Mouse (Mus musculus) megakaryocyte-erythroid progenitor cell, adult 5 weeks (primary cell): ENCODE results near the gene Ostf1. TPM values are rescaled to one million over a fixed set of nuclear protein-coding genes. Genes with fewer than 3 reads are reported as not detected.

Experiments
- polyA plus RNA-seq: library from polyadenylated mRNA; stranded (reverse); fragments of >175 nt; gene quantifications from 2 replicates; pipeline ENCODE4 v1.2.3, GENCODE M21; 2012

Ostf1 gene
- polyA plus RNA-seq: 418 and 553 TPM in 2 replicates

GRCm38 (mm10) chr19:18631644-18632219 is at the start of gene Ostf1, which contains the start of gene Nmrk1:
Gene Ostf1, minus strand, starts transcription at chr19:18631823.
Gene Nmrk1, plus strand, starts transcription at chr19:18631950.

GRCm38 (mm10) chr19:18670608-18671007 is 39.0 kb upstream of the Ostf1 start, which contains the start of gene Carnmt1:
Gene Carnmt1, plus strand, starts transcription at chr19:18670764.

Other genes starting within 250 kb of the Ostf1 start
- 0.97 and 1.2 TPM in 2 replicates for gene Nmrk1, start 127 bp upstream of the Ostf1 start, polyA plus RNA-seq
- 18.5 and 19.6 TPM in 2 replicates for gene Carnmt1, start 38.9 kb upstream of the Ostf1 start, polyA plus RNA-seq
- 18.1 and 21.2 TPM in 2 replicates for gene D030056L22Rik, start 81.4 kb upstream of the Ostf1 start, polyA plus RNA-seq
- not detected in 2 replicates for gene Trpm6, start 118.2 kb upstream of the Ostf1 start, polyA plus RNA-seq